Mouse (Mus musculus) lung, postnatal 0 days (tissue): ENCODE measurements around the gene Thsd1.

Experiments used
- CTCF ChIP-seq: IDR thresholded peaks from 2 replicates; pipeline ENCODE4 v1.5.1; 2016; ENCODE audit warnings: antibody characterized with exemption, mild to moderate bottlenecking
- EP300 ChIP-seq: IDR thresholded peaks from 2 replicates; pipeline ENCODE4 v1.6.1; 2016; ENCODE audit warnings: antibody characterized with exemption, mild to moderate bottlenecking, control low read depth

DNA sequence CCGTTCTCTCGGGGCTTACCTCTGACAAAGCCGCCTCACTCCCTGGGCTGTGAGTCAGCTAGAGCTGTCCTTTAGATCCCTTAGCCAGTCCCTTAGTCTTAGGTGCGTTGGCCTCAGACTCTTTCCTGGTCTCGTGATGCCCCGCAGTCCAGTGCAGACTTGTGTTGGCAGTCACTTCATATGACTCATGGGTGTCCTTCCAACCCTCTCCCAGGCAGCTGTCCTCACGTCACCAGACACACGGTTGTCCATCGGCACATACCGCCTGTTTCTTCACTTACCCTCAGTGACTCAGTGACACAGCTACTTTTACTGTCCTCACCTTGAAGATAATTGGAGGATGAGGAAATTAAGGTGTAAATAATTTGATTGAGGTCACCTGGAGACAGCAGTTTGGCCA is 12.3 kb upstream of the Thsd1 start:
- TF ChIP-seq CTCF (no peak), EP300 (no peak)
